Mouse (Mus musculus): Measurements from ENCODE around the gene Aff3. TPM values are rescaled to one million over a fixed set of nuclear protein-coding genes. Genes with fewer than 3 reads are reported as not detected.
A peak's percentile ranks its signal among the peaks of the same experiment; 100 is the strongest.

Gene Aff3
- polyA plus RNA-seq, 1 experiment from 2014 or later: 0.67 TPM

DNA sequence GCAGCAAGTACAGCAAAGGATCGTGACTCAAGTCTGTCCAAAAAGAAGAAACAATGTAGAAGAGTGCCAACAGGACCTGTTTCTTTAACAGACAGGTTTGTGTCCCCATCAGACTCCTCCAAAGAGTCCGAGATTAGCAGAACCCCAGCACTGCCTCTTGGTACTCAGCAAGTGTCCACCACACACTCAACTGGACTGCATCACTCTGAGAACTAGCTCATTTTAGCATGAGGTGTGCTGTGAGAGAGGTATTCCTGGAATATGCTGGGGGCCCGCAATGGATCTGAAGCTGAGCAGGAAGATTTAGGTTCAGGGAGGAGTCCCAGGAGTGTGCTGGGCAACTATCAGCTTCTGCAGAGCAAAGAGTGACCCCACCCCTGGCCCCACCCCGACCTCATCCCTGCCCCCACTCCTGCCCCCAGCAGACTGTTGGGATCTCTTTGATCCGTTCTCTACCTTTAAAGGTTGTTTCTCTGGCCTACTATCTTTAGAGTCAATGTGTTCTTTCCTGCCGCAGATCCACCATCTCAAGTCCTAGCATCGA lies 157.0 kb downstream of the Aff3 start:
- ATAC-seq (ENCODE audit: insufficient read depth): no peak
- Histone ChIP-seq H3K4me3 (replicated peaks) (no peak overlapping the region), H3K9me3 (replicated peaks) (no peaks in the 10 kb centered on the region), H3K4me2 (no peak overlapping the region), H3K9ac (no peak overlapping the region), H3K27ac (replicated peaks) (no peak overlapping the region), H3K36me3 (replicated peaks) (no peaks in the 10 kb centered on the region), H3K27me3 (no peaks in the 10 kb centered on the region), H3K4me1 (replicated peaks) (peaks cover 17% of the 10 kb centered on the region)
- WGBS (ENCODE audit: insufficient replicate concordance): 60% methylated on average over 7 of the region's 7 CpGs

- no peaks in the 10 kb centered on the region for H3K27me3 ChIP-seq
- no peaks in the 10 kb centered on the region for H3K36me3 ChIP-seq (replicated peaks)
- H3K4me3 ChIP-seq (replicated peaks): no peak overlapping the region
- H3K9ac ChIP-seq: no peak overlapping the region
- H3K9me3 ChIP-seq (replicated peaks): no peaks in the 10 kb centered on the region
- no peak overlapping the region for H3K4me2 ChIP-seq
- ATAC-seq (ENCODE audit: insufficient read depth): no peak
- peaks cover 14% of the 10 kb centered on the region for H3K4me1 ChIP-seq (replicated peaks)
- 70% methylated on average over 3 of the region's 3 CpGs for WGBS (ENCODE audit: insufficient replicate concordance)
- H3K27ac ChIP-seq (replicated peaks): no peak overlapping the region
These were observed 158.4 kb downstream of the Aff3 start for GRCm38 (mm10) chr1:38506396-38506795.

DNA sequence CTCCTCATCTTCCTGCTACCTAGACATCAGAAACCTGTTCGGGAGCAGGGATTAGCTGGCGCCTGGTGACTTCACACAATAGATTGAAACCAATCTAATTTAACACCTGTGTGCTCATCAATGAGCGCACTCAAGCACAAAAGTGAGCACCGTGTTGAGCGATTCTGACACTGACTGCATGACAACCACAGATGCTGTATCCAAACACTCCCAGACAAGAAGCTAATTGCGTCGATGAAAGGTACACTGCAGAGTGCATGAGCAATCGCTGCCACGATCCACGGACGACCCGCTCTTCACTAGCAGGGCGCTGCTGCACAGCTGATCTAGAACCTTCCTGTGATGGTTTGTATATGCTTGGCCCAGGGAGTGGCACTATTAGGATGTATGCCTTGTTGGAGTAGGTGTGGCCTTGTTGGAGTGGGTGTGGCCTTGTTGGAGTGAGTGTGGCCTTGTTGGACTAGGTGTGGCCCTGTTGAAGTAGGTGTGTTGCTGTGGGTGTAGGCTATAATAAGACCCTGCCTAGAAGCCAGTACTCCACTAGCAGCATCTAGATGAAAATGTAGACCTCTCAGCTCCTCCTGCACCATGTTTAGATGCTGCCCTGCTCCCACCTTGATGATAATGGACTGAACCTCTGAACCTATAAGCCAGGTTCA lies 161.2 kb downstream of the Aff3 start:
- 89% methylated on average over 13 of the region's 13 CpGs for WGBS (ENCODE audit: insufficient replicate concordance)
- Histone ChIP-seq H3K4me1 (replicated peaks) (peaks cover 30% of the 10 kb centered on the region), H3K27me3 (peaks cover 8% of the 10 kb centered on the region; the same call in 1 of the 2 replicates), H3K9me3 (replicated peaks) (no peaks in the 10 kb centered on the region), H3K4me2 (no peak overlapping the region), H3K36me3 (replicated peaks) (no peaks in the 10 kb centered on the region), H3K4me3 (replicated peaks) (no peak overlapping the region), H3K9ac (no peak overlapping the region), H3K27ac (replicated peaks) (no peak overlapping the region)
- ATAC-seq (ENCODE audit: insufficient read depth): peak; percentile 57; the same call in 1 of the 2 replicates

DNA sequence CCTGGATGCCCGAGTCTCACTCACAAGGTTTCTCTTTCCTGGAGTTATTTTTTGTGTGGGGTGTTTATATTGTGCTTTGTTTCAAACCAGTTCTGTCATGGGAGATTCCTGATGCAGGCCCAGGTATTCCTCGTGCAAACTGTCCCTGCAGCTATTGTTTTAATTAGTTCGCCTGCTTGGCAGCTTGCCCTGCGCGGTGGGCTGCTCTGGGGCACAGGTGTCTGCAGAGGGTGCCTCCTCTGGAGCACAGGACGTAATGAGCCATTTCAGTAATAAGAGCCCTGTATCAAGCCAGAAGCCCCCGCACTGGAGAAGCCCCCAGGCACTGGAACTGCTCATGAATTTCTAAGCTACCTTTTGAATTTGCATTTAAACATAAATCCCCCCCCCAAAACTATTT lies 162.0 kb downstream of the Aff3 start:
- no peak overlapping the region for H3K4me3 ChIP-seq (replicated peaks)
- peaks cover 27% of the 10 kb centered on the region for H3K4me1 ChIP-seq (replicated peaks)
- no peaks in the 10 kb centered on the region for H3K9me3 ChIP-seq (replicated peaks)
- H3K4me2 ChIP-seq: no peak overlapping the region
- no peak overlapping the region for H3K27ac ChIP-seq (replicated peaks)
- WGBS (ENCODE audit: insufficient replicate concordance): 66% methylated on average over 7 of the region's 7 CpGs
- ATAC-seq (ENCODE audit: insufficient read depth): no peak
- H3K9ac ChIP-seq: no peak overlapping the region
- H3K27me3 ChIP-seq: peaks cover 14% of the 10 kb centered on the region; the same call in 1 of the 2 replicates
- no peaks in the 10 kb centered on the region for H3K36me3 ChIP-seq (replicated peaks)

- H3K4me2 ChIP-seq: no peak overlapping the region
- H3K36me3 ChIP-seq (replicated peaks): no peaks in the 10 kb centered on the region
- no peaks in the 10 kb centered on the region for H3K9me3 ChIP-seq (replicated peaks)
- no peak overlapping the region for H3K4me3 ChIP-seq (replicated peaks)
- peaks cover 23% of the 10 kb centered on the region for H3K4me1 ChIP-seq (replicated peaks)
- H3K27ac ChIP-seq (replicated peaks): no peak overlapping the region
- H3K27me3 ChIP-seq: peaks cover 17% of the 10 kb centered on the region; the same call in 1 of the 2 replicates
- ATAC-seq (ENCODE audit: insufficient read depth): no peak
- 65% methylated on average over 7 of the region's 7 CpGs for WGBS (ENCODE audit: insufficient replicate concordance)
- H3K9ac ChIP-seq: no peak overlapping the region
These were observed 163.5 kb downstream of the Aff3 start for GRCm38 (mm10) chr1:38501231-38501630.

DNA sequence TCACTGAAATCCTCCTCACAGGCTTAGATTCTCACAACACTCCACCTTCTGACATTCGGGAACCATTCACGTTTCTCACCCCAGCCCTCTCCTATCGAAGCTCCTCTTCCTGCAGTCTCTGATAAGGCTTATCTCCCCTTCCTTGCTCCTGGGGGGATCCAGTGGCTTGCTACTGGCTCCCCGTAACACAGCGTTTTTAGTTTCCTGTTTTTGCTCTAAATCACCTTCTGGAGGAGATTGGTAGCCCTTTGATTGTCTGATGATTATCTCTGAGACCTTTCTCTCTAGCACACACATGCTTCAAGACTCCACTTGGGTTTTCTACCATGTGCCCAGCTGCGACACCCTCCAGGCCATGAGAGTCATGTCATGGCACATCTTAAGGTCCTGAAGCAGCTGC lies 165.3 kb downstream of the Aff3 start:
- Histone ChIP-seq H3K27me3 (peaks cover 17% of the 10 kb centered on the region; the same call in 1 of the 2 replicates), H3K4me3 (replicated peaks) (no peak overlapping the region), H3K4me2 (peak overlapping the region; percentile 35), H3K27ac (replicated peaks) (no peak overlapping the region), H3K36me3 (replicated peaks) (no peaks in the 10 kb centered on the region), H3K9me3 (replicated peaks) (no peaks in the 10 kb centered on the region), H3K4me1 (replicated peaks) (peaks cover 23% of the 10 kb centered on the region), H3K9ac (no peak overlapping the region)
- 6% methylated on average over 6 of the region's 6 CpGs for WGBS (ENCODE audit: insufficient replicate concordance)
- ATAC-seq (ENCODE audit: insufficient read depth): no peak

DNA sequence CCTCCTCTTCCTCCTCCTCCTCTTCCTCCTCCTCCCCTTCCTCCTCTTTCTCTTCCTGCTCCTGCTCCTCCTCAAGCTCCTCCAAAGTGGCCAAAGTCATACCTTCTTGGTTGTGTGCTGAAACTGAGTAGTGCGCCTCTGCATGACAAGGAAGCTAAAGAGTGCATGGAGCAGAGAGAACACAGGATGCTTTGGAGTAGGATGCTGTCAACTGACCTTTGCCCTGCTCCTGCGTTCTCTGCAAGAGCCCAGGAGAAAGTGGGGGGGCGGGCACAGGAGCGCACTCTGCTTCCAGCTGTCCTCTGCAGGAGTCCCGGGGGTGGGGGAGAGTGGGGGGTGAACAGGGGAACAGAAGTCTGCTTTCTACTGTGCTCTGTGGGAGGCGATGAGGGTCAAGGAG lies 167.2 kb downstream of the Aff3 start:
- Histone ChIP-seq H3K36me3 (replicated peaks) (no peaks in the 10 kb centered on the region), H3K27ac (replicated peaks) (no peak overlapping the region), H3K27me3 (peaks cover 17% of the 10 kb centered on the region), H3K4me1 (replicated peaks) (peaks cover 15% of the 10 kb centered on the region), H3K9me3 (replicated peaks) (no peaks in the 10 kb centered on the region), H3K4me2 (no peak overlapping the region), H3K4me3 (replicated peaks) (no peak overlapping the region), H3K9ac (no peak overlapping the region)
- 48% methylated on average over 6 of the region's 6 CpGs for WGBS (ENCODE audit: insufficient replicate concordance)
- ATAC-seq (ENCODE audit: insufficient read depth): no peak

DNA sequence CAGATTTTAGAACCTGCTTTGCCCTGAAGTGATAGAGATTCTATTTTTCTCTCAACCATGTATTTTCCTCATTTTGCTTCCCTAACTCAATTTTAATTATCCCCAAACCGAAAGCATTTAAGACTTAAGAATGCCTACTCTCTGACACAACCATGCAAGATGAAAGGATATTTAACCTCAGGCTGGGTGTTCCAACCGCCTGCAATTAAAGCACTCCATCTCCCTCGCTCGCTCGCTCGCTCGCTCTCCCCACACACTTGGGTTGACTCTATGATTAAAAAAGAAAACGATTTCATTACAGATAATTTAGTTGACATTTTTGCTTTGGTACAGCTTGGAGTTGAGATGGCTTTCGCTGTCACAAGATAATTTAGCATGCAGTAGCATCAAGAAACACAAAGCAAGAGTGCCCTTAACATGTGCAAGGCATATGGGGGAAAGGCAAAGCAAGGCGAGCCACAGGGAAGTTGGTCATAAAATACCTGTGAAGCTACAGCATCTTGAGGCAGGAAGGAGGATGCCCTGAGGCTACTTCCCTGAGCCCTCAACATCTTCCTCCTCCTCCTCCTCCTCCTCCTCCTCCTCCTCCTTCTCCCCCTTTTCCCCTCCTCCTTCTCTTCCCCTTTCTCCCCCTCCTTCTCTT lies 167.7 kb downstream of the Aff3 start:
- H3K9me3 ChIP-seq (replicated peaks): no peaks in the 10 kb centered on the region
- H3K27me3 ChIP-seq: peaks cover 17% of the 10 kb centered on the region
- no peak overlapping the region for H3K4me2 ChIP-seq
- H3K36me3 ChIP-seq (replicated peaks): no peaks in the 10 kb centered on the region
- no peak overlapping the region for H3K27ac ChIP-seq (replicated peaks)
- WGBS (ENCODE audit: insufficient replicate concordance): 71% methylated on average over 10 of the region's 10 CpGs
- no peak overlapping the region for H3K4me3 ChIP-seq (replicated peaks)
- H3K9ac ChIP-seq: no peak overlapping the region
- ATAC-seq (ENCODE audit: insufficient read depth): no peak
- peaks cover 15% of the 10 kb centered on the region for H3K4me1 ChIP-seq (replicated peaks)

DNA sequence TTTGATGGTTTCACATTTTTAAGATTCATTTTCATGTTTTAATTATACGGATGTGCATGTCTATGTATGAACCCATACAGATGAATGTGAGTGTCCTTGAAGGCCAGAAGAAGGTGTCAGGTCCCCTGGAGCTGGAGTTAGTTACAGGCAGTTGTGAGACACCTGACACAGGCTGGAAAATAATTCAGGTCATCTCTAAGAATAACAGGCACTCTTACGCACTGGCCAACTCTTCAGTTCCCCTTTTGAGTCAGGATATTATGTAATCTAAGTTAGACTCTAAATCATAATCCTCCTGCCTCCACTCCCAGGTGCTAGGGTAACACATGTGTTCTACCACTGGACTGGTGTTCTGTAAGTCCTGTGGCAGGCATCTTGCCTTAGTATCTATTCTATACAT lies 169.5 kb downstream of the Aff3 start:
- Histone ChIP-seq H3K9me3 (replicated peaks) (no peaks in the 10 kb centered on the region), H3K9ac (no peak overlapping the region), H3K4me1 (replicated peaks) (peaks cover 15% of the 10 kb centered on the region), H3K4me3 (replicated peaks) (no peak overlapping the region), H3K36me3 (replicated peaks) (no peaks in the 10 kb centered on the region), H3K27me3 (peaks cover 17% of the 10 kb centered on the region), H3K4me2 (no peak overlapping the region), H3K27ac (replicated peaks) (no peak overlapping the region)
- WGBS (ENCODE audit: insufficient replicate concordance): 50% methylated on average over 2 of the region's 2 CpGs
- no peak for ATAC-seq (ENCODE audit: insufficient read depth)

DNA sequence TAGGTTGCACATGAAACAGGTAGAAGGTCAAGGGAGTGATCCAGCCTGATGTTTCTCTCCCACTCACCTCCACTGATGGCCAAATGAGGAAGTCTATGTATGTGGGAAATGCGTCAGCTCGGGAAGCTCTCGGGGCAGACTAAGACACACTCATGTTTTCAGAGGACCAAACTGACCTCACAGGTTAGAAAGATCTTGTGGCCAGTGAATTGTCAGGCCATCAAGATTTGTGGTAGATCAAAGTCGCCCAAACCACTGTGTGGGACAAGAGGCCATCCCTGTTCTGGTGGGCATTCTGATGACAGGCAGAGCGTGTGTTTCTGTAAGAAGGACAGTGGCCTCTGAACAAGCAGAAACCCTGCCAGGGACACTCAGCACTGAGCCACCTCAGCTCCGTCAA lies 175.0 kb downstream of the Aff3 start:
- no peak overlapping the region for H3K4me2 ChIP-seq
- H3K9ac ChIP-seq: no peak overlapping the region
- WGBS (ENCODE audit: insufficient replicate concordance): 46% methylated on average over 6 of the region's 6 CpGs
- H3K36me3 ChIP-seq (replicated peaks): no peaks in the 10 kb centered on the region
- no peaks in the 10 kb centered on the region for H3K4me1 ChIP-seq (replicated peaks)
- no peak for ATAC-seq (ENCODE audit: insufficient read depth)
- H3K27me3 ChIP-seq: no peaks in the 10 kb centered on the region; the same call in 1 of the 2 replicates
- H3K4me3 ChIP-seq (replicated peaks): no peak overlapping the region
- H3K27ac ChIP-seq (replicated peaks): no peak overlapping the region
- no peaks in the 10 kb centered on the region for H3K9me3 ChIP-seq (replicated peaks)

DNA sequence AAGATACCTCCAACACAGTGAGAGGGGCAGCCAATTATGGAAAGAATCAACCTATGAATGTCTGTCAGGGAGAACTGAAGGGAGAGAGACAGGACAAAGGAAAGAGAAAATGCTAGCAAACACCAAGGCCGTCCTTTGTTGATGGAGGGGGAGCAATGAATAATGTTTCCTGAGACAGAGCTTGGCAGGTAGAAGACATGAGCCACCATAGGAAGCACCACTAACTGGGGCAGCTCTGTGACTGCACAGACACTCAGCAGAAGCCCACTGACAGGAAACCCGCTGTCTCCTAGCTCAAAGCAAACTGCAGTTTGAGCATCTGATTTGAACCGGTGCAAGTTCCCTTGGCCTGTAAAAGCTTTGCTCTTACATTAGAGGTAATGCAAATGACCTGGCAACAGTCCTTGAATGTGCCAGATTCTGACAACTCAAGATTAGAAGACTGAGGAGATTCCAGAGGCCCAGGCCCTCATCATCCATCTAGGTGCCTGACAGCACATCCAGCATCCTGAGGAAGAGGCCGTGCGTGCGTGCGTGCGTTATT lies 176.0 kb downstream of the Aff3 start:
- Histone ChIP-seq H3K4me1 (replicated peaks) (no peaks in the 10 kb centered on the region), H3K4me3 (replicated peaks) (no peak overlapping the region), H3K36me3 (replicated peaks) (no peaks in the 10 kb centered on the region), H3K9ac (no peak overlapping the region), H3K4me2 (no peak overlapping the region), H3K27me3 (no peaks in the 10 kb centered on the region), H3K27ac (replicated peaks) (no peak overlapping the region), H3K9me3 (replicated peaks) (no peaks in the 10 kb centered on the region)
- WGBS (ENCODE audit: insufficient replicate concordance): 65% methylated on average over 8 of the region's 8 CpGs
- no peak for ATAC-seq (ENCODE audit: insufficient read depth)

Measured in liver, embryonic 15.5 days (tissue).